Mouse (Mus musculus) G1E (cell line): ENCODE results near the gene Ccdc153.

ENCODE experiments used
- CTCF ChIP-seq: IDR thresholded peaks from 2 replicates; pipeline ENCODE4 v1.5.1; 2012; ENCODE audit warnings: low read depth, low read length, inconsistent platforms, mixed read lengths
- GATA1 ChIP-seq: IDR thresholded peaks from 2 replicates; pipeline ENCODE4 v1.6.1; 2012; ENCODE audit warnings: borderline replicate concordance, low read length, inconsistent platforms, mixed read lengths
- GATA2 ChIP-seq: IDR thresholded peaks from 2 replicates; pipeline ENCODE4 v1.6.1; 2012; ENCODE audit warnings: low read depth, low read length, inconsistent platforms, borderline replicate concordance
- POLR2AphosphoS5 ChIP-seq: IDR thresholded peaks from 2 replicates; pipeline ENCODE4 v1.6.1; 2012; ENCODE audit warnings: low read depth, low read length, inconsistent platforms; ENCODE audit not compliant: insufficient replicate concordance

DNA sequence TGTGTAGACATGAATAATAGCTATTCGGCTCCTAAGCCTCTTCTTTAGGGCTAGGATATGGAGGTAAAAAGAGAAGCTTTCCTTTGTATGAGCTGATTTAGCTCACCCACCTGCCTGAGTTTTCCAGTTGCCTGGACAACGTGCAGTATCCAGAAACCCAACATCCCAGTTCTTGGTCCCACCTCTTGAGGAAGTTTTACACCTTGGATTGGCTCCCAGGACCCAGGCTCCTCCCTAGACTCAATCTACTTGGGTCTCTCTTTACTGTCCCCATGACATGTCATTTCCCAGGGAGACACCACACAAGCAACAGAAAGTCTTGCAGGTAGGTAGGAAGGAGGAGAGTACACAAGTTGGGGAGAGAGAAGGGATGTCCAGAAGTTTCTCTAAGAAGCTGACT is at the start of gene Ccdc153:
- TF ChIP-seq CTCF (no peak), GATA2 (no peak), GATA1 (no peak), POLR2AphosphoS5 (no peak)
